Mouse (Mus musculus) kidney, postnatal 0 days (tissue): Measurements from ENCODE around the gene Ank2. TPM values are rescaled to one million over a fixed set of nuclear protein-coding genes. Genes with fewer than 3 reads are reported as not detected.
A peak's percentile ranks its signal among the peaks of the same experiment; 100 is the strongest.

Experiments used
- ATAC-seq: fragments of 200-750 bp; cut with Nextera tagmentation; replicated peaks from 2 replicates; pipeline ENCODE4 v1.8.0; 2017; ENCODE audit warnings: low read depth, moderate number of reproducible peaks, moderate TSS enrichment, moderate library complexity; ENCODE audit not compliant: low FRiP score
- DNase-seq: peaks from one replicate; pipeline ENCODE4 v3.0.0-alpha.2; 2016; ENCODE audit warnings: low spot score
- H3K27ac ChIP-seq: fragments of 300-500 bp; sonication (generic); 2 replicates; pipeline ENCODE4 v1.5.1; 2014; ENCODE audit warnings: mild to moderate bottlenecking
- H3K27me3 ChIP-seq: fragments of 300-500 bp; sonication (generic); 2 replicates; pipeline ENCODE4 v1.6.1; 2014; ENCODE audit warnings: low read length, mixed read lengths; ENCODE audit not compliant: insufficient read depth
- H3K36me3 ChIP-seq: fragments of 300-500 bp; sonication (generic); 2 replicates; pipeline ENCODE4 v1.6.1; 2014; ENCODE audit warnings: low read length, mixed read lengths; ENCODE audit not compliant: insufficient read depth
- H3K4me1 ChIP-seq: fragments of 300-500 bp; sonication (generic); replicated peaks from 2 replicates; pipeline ENCODE4 v1.6.1; 2014; ENCODE audit warnings: antibody characterized with exemption, low read length, mixed read lengths; ENCODE audit not compliant: insufficient read depth
- H3K4me2 ChIP-seq: fragments of 300-500 bp; sonication (generic); 2 replicates; pipeline ENCODE4 v1.6.1; 2014; ENCODE audit warnings: mild to moderate bottlenecking, low read length, moderate library complexity, mixed read lengths
- H3K4me3 ChIP-seq: fragments of 300-500 bp; sonication (generic); replicated peaks from 2 replicates; pipeline ENCODE4 v1.5.1; 2014; ENCODE audit warnings: low read depth, low read length
- H3K9ac ChIP-seq: fragments of 300-500 bp; sonication (generic); 2 replicates; pipeline ENCODE4 v1.6.1; 2014; ENCODE audit warnings: low read depth, low read length
- H3K9me3 ChIP-seq: fragments of 300-500 bp; sonication (generic); replicated peaks from 2 replicates; pipeline ENCODE4 v1.6.1; 2016; ENCODE audit warnings: low read length, inconsistent platforms, mixed read lengths
- CTCF ChIP-seq: IDR thresholded peaks from 2 replicates; pipeline ENCODE4 v1.5.1; 2016; ENCODE audit warnings: antibody characterized with exemption, low read depth, mild to moderate bottlenecking, moderate library complexity
- WGBS: fragments of 180-500 bp; shearing (Covaris S2); extraction: QIAGEN DNeasy Blood & Tissue Kit; methylation state at CpG from one replicate; pipeline ENCODE4 v1.1.7; 2014; 5-methylcytosine and 5-hydroxymethylcytosine counted together
- polyA plus RNA-seq: library from polyadenylated mRNA; unstranded; fragments of >200 nt; fragmentation: Nextera tagmentation; extraction: Ambion mirVana; gene quantifications from 2 replicates; pipeline ENCODE4 v1.2.1, GENCODE M21; 2015

Gene Ank2
- polyA plus RNA-seq, 1 experiment from 2014 or later = 4.1 TPM

DNA sequence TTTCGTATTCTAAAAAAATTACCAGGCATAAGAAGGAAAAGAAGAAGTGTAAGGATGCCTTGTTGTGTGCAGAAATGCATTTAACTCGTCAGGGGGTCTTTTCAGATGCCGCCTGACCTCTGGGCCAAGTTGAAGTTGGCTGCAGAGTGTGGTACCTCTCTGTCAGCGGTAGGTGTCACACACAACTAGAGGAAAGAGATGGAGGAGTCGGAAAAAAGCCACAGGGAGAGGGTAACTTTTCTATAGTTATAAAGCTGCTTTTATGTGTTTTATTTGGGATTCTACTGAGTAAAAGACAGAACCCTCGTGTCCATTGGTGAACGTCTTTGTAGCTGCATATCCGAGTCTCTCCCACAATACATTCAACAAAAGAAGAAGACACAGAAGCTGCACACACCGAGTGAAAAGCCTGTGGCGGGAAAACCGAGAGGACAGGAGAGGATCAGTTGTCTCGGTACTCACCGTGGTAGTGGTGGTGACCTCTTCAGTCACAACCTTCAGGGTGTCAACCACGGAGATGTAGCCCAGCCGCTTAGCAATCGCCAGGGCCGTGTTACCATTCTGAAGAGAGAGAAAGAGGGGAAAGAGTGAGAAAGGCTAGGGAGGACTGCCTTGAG, 501.7 kb downstream of the Ank2 start:
- DNase-seq (peak; percentile 69), ATAC-seq (peak; percentile 67; the same call in 1 of the 2 replicates)
- WGBS = 13% methylated on average over 17 of the region's 17 CpGs
- Histone ChIP-seq H3K4me1 (peaks cover 6% of the 10 kb centered on the region; the same call in 1 of the 2 replicates), H3K9ac (no peak overlapping the region), H3K27ac (no peak overlapping the region), H3K27me3 (no peaks in the 10 kb centered on the region), H3K9me3 (no peaks in the 10 kb centered on the region), H3K4me3 (peak overlapping the region; percentile 20), H3K36me3 (no peaks in the 10 kb centered on the region), H3K4me2 (peak overlapping the region; percentile 56)
- peak; percentile 58; the same call in 1 of the 2 replicates for TF ChIP-seq CTCF

DNA sequence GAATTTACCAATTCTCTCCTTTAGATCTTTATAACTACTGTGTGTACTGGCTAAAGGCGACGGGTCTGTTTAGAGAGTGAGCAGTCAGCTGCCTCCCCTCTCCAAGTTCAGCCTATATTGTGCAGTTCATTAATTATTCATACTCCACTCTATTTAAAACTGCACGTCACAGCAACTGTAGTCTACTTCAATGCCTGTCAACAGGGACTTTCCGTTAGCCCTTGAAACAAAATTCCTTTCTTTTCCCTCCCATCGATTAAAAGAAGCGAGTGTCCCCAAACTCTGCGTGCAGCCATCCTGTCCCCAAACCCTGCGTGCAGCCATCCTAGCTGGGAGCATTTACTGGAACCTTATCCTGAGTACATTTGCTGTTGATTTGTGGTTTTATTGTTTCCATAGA, 502.4 kb downstream of the Ank2 start:
- no peaks in the 10 kb centered on the region for H3K36me3 ChIP-seq
- H3K27me3 ChIP-seq = no peaks in the 10 kb centered on the region
- ATAC-seq = no peak
- no peak overlapping the region for H3K4me2 ChIP-seq
- no peaks in the 10 kb centered on the region for H3K9me3 ChIP-seq
- no peak overlapping the region for H3K4me3 ChIP-seq
- no peak for DNase-seq
- WGBS = 82% methylated on average over 8 of the region's 8 CpGs
- H3K9ac ChIP-seq = no peak overlapping the region
- peaks cover 6% of the 10 kb centered on the region; the same call in 1 of the 2 replicates for H3K4me1 ChIP-seq
- TF ChIP-seq CTCF = no peak
- no peak overlapping the region for H3K27ac ChIP-seq

DNA sequence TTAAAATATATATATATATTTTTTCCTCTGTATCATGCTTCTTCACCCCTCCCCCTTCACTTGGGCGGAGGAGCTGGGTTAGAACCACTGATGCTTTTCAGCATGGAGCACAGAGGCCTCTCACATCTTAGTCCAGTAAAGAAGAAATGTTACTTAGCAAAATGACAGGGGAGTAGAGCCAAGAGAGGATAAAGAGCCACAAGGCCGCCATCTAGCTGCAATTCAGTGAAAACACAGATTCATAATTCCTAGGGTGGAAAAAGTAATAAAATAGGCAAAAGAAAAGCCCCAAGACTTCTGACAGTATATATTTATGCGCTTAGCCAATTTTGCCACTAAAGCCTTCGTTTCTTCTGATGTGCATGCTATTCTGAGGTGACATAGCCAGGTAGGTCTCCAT, 503.2 kb downstream of the Ank2 start:
- no peak for ATAC-seq
- peak; percentile 72 for DNase-seq

DNA sequence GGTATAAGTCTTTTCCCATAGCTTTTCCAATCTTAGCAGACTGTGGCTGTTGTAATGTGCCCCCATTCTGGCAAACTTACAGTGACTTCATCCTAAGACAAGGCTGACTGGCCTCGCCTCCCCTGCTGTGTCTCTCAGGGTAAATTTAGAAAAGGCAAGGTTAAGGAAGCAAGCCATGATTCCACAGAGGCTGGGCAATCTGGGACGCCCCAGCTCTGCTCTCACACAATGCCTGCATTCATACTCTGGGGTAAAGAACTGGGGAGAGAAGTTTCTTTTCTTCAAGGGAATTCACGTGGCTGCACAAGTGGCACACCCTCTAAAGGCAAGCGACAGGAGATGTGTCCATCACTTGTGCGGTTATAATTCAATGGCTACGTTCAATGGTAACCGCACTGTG, 505.0 kb downstream of the Ank2 start:
- no peaks in the 10 kb centered on the region for H3K9me3 ChIP-seq
- 84% methylated on average over 7 of the region's 7 CpGs for WGBS
- no peak overlapping the region for H3K27ac ChIP-seq
- TF ChIP-seq CTCF = no peak
- DNase-seq (no peak), ATAC-seq (no peak)
- H3K9ac ChIP-seq = no peak overlapping the region
- H3K4me3 ChIP-seq = no peak overlapping the region
- no peaks in the 10 kb centered on the region for H3K36me3 ChIP-seq
- H3K4me2 ChIP-seq = no peak overlapping the region
- peaks cover 6% of the 10 kb centered on the region; the same call in 1 of the 2 replicates for H3K4me1 ChIP-seq
- H3K27me3 ChIP-seq = no peaks in the 10 kb centered on the region

More for the DNA sequence above, 503.2 kb downstream of the Ank2 start:
- peak; percentile 71 for TF ChIP-seq CTCF
- no peaks in the 10 kb centered on the region for H3K9me3 ChIP-seq
- peaks cover 6% of the 10 kb centered on the region; the same call in 1 of the 2 replicates for H3K4me1 ChIP-seq
- H3K27ac ChIP-seq = no peak overlapping the region
- H3K4me3 ChIP-seq = no peak overlapping the region
- H3K36me3 ChIP-seq = no peaks in the 10 kb centered on the region
- H3K4me2 ChIP-seq = no peak overlapping the region
- H3K27me3 ChIP-seq = no peaks in the 10 kb centered on the region
- H3K9ac ChIP-seq = no peak overlapping the region
- WGBS = 83% methylated on average over 4 of the region's 4 CpGs

DNA sequence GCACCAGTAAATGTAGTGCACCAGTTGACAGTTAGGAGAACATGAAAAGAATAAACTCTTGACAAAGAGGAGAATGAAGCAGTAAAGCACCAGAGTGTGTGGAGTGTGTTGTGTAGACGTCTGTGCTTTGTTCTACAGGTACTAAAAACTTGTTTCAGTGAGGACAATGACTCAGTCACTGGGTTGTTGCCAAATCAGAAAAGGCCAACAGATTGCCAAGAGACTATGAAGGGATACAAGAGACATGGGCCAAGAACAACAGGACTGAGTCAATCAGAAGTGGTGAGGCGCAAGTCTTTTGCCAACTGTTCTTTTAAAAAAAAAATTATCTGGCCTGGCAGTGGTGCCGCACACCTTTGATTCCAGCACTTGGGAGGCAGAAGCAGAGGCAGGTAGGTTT, 509.2 kb downstream of the Ank2 start:
- Histone ChIP-seq H3K36me3 (no peaks in the 10 kb centered on the region), H3K9ac (no peak overlapping the region), H3K27me3 (no peaks in the 10 kb centered on the region), H3K4me2 (no peak overlapping the region), H3K9me3 (no peaks in the 10 kb centered on the region), H3K4me3 (no peak overlapping the region), H3K27ac (no peak overlapping the region), H3K4me1 (no peaks in the 10 kb centered on the region)
- ATAC-seq (no peak), DNase-seq (no peak)
- TF ChIP-seq CTCF = no peak
- 83% methylated on average over 3 of the region's 3 CpGs for WGBS

DNA sequence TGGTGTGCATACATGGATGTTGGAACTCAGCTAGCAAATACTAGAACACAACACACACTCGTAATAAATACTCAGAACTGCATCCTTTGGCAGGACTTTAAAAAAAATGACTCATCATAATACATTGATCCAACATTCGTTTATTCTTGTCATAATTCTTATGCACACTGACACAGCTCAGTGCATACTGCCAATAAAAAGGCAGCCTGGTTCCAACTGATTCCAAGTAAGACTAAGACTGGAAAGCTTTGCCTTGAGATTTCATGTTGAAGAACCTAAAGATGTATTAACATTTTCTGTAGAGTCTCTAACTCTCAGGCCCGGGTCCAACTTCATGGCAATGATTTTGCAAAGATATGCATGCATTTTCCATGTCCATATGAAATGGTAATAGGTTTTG, 512.5 kb downstream of the Ank2 start:
- DNase-seq (no peak), ATAC-seq (no peak)
- H3K36me3 ChIP-seq = no peaks in the 10 kb centered on the region
- H3K27ac ChIP-seq = no peak overlapping the region
- H3K4me2 ChIP-seq = no peak overlapping the region
- no peak for TF ChIP-seq CTCF
- 73% methylated on average over 3 of the region's 3 CpGs for WGBS
- H3K4me3 ChIP-seq = no peak overlapping the region
- no peaks in the 10 kb centered on the region for H3K27me3 ChIP-seq
- H3K9me3 ChIP-seq = no peaks in the 10 kb centered on the region
- H3K9ac ChIP-seq = no peak overlapping the region
- no peaks in the 10 kb centered on the region for H3K4me1 ChIP-seq

DNA sequence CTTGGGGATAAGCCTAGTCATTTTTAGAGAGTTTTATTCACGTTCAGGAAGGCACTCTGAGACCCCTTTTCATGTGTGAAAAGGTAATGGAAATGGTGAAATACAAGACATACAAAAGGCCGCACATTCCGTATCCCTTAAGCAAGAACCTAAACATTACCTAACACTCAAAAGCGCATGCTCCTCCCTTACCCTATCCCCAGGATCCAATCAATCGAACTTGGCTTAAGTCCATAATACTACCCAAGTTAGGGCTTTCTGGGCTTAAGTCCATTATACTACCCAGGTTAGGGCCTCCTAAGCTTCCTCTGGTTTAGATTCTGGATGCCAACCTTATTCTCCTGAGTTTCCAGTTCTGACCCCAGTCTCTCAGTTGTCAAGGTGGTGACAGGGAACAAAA, 516.3 kb downstream of the Ank2 start:
- no peaks in the 10 kb centered on the region for H3K9me3 ChIP-seq
- DNase-seq (no peak), ATAC-seq (no peak)
- WGBS = 85% methylated on average over 5 of the region's 5 CpGs
- H3K36me3 ChIP-seq = no peaks in the 10 kb centered on the region
- H3K9ac ChIP-seq = no peak overlapping the region
- no peak overlapping the region for H3K4me2 ChIP-seq
- H3K4me1 ChIP-seq = no peaks in the 10 kb centered on the region
- TF ChIP-seq CTCF = no peak
- no peak overlapping the region for H3K27ac ChIP-seq
- no peaks in the 10 kb centered on the region for H3K27me3 ChIP-seq
- no peak overlapping the region for H3K4me3 ChIP-seq
